Mouse (Mus musculus) stomach, embryonic 14.5 days (tissue): ENCODE results near the gene Fgfbp3. TPM values are rescaled to one million over a fixed set of nuclear protein-coding genes. Genes with fewer than 3 reads are reported as not detected.

Experiments
- ATAC-seq: fragments of 200-750 bp; cut with Nextera tagmentation; 2 replicates; pipeline ENCODE4 v1.8.0; 2017; ENCODE audit warnings: low read depth, moderate TSS enrichment; ENCODE audit not compliant: insufficient number of reproducible peaks, insufficient read depth, low FRiP score
- H3K27ac ChIP-seq: fragments of 300-500 bp; sonication (generic); 2 replicates; pipeline ENCODE4 v1.5.1; 2014; ENCODE audit warnings: mild to moderate bottlenecking, low read length, moderate library complexity, mixed read lengths
- H3K27me3 ChIP-seq: fragments of 300-500 bp; sonication (generic); 2 replicates; pipeline ENCODE4 v1.6.1; 2014; ENCODE audit warnings: low read length, control low read depth, mixed read lengths; ENCODE audit not compliant: control insufficient read depth, insufficient read depth
- H3K36me3 ChIP-seq: fragments of 300-500 bp; sonication (generic); 2 replicates; pipeline ENCODE4 v1.6.1; 2014; ENCODE audit warnings: mild to moderate bottlenecking, control low read depth, low read length, moderate library complexity, mixed read lengths; ENCODE audit not compliant: control insufficient read depth, insufficient read depth
- H3K4me1 ChIP-seq: fragments of 300-500 bp; sonication (generic); 2 replicates; pipeline ENCODE4 v1.6.1; 2014; ENCODE audit warnings: low read length, control low read depth, mixed read lengths; ENCODE audit not compliant: control insufficient read depth, insufficient read depth
- H3K4me2 ChIP-seq: fragments of 300-500 bp; sonication (generic); replicated peaks from 2 replicates; pipeline ENCODE4 v1.6.1; 2014; ENCODE audit warnings: low read depth, low read length, control low read depth
- H3K4me3 ChIP-seq: fragments of 300-500 bp; sonication (generic); 2 replicates; pipeline ENCODE4 v1.5.1; 2014; ENCODE audit warnings: low read depth, low read length, control low read depth
- H3K9ac ChIP-seq: fragments of 300-500 bp; sonication (generic); replicated peaks from 2 replicates; pipeline ENCODE4 v1.6.1; 2014; ENCODE audit warnings: low read depth, mild to moderate bottlenecking, control low read depth, low read length, moderate library complexity, mixed read lengths
- H3K9me3 ChIP-seq: fragments of 300-500 bp; sonication (generic); 2 replicates; pipeline ENCODE4 v1.6.1; 2016; ENCODE audit warnings: low read depth, low read length, control low read depth; ENCODE audit not compliant: control insufficient read depth
- WGBS: fragments of 180-500 bp; shearing (Covaris S2); extraction: QIAGEN DNeasy Blood & Tissue Kit; methylation state at CpG from one replicate; pipeline ENCODE4 v1.1.7; 2014; 5-methylcytosine and 5-hydroxymethylcytosine counted together
- polyA plus RNA-seq: library from polyadenylated mRNA; unstranded; fragments of >200 nt; fragmentation: Nextera tagmentation; extraction: Ambion mirVana; gene quantifications from 2 replicates; pipeline ENCODE4 v1.2.1, GENCODE M21; 2014

Fgfbp3 gene
- polyA plus RNA-seq, 1 experiment from 2014 or later: 3.5 TPM

DNA sequence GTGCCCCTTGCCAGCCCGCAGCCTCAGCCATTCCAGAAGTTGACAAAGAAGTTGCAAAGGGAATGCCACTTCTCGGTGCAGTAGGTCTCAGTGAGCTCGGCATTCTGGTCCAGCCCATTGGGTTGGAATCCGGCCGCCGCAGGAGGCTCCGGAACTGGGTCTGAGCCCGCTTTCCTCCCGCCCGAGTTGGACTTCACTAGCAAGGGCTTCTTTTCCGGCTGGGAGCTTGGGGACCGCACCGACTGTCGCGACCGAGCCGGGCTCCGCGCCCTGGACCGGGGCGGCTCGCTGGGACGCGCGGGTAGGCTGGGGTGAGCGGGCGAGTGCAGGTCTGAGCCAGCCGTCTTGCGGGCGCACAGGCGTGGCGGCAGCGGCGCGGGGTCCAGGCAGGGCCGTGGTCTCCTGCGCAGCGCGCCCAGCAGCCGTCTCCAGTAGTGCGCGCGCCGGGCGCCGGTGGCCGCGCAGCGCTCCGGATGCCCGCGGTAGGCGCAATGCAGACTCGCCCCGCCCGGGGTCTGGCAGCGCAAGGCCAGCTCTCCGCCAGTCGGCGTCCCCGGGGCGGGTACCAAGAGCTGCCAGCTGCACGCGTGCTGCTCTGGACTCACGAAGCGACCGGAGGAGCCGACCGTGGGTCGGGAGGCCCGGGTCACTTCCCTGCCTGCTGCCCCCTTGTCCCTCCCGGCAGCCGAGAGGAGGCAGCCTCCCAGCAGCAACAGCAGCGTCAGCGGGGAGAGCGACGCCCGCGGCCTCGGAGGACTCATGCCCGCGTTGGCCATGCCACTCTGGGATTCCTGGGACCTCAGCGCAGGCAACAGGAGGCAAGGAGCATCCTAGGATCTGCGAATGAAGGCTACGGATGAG lies 744 bp downstream of the Fgfbp3 start:
- Histone ChIP-seq H3K9me3 (no peaks in the 10 kb centered on the region), H3K27me3 (no peaks in the 10 kb centered on the region), H3K4me2 (peak overlapping the region; percentile 90), H3K36me3 (no peaks in the 10 kb centered on the region), H3K4me1 (peaks cover 3% of the 10 kb centered on the region; the same call in 1 of the 2 replicates), H3K4me3 (peak overlapping the region; percentile 85), H3K9ac (peak overlapping the region; percentile 80), H3K27ac (peak overlapping the region; percentile 87)
- WGBS: under 1% methylated on average over 70 of the region's 85 CpGs
- ATAC-seq: peak; percentile 91

DNA sequence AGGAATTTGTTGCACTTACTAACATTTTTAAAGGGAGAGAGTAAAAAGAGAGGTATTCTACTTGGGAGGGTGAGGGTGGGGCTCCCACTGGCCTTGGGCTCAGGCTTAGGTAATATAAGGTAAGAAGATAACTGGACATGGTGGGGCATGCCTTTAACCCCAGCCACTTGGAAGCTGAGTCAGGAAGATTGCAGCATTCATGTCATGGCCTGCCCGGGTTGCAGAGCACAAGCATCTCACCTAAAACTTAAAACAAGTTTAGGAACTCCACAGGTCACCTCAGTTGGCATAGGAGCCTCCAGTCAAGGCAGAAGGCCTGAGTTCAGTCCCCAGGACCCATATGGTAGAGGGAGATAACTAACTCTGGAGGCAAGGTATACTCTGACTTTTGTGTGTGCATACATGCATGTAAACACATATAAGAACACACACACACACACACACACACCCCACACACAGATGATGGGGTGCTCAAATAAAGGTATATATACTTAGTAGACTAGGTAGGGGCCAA lies 2.5 kb downstream of the Fgfbp3 start:
- H3K36me3 ChIP-seq: no peaks in the 10 kb centered on the region
- H3K27ac ChIP-seq: no peak overlapping the region
- 76% methylated on average over 1 of the region's 1 CpGs for WGBS
- no peak overlapping the region for H3K9ac ChIP-seq
- no peak overlapping the region for H3K4me3 ChIP-seq
- H3K4me2 ChIP-seq: no peak overlapping the region
- H3K9me3 ChIP-seq: no peaks in the 10 kb centered on the region
- no peak for ATAC-seq
- H3K4me1 ChIP-seq: peaks cover 3% of the 10 kb centered on the region; the same call in 1 of the 2 replicates
- no peaks in the 10 kb centered on the region for H3K27me3 ChIP-seq

DNA sequence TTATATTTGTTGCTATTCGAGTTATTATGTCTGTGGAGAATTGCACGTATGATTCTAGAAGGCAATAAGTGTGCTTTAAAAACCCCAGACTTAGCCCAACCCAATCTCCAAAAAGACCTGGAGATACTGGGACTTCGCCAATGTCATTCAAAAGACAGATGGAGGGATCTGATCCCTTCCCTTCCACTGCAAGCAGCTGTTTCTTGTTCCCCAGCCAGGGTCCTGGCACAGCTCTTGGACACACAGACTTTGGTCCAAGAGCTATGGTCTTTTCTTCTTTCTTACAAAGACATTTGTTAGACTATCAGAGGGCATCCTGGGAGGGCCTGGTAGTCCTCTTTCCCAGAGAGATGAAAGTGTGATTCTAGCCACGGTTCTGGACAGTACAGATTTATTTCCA lies 3.2 kb downstream of the Fgfbp3 start:
- 83% methylated on average over 4 of the region's 4 CpGs for WGBS
- Histone ChIP-seq H3K36me3 (no peaks in the 10 kb centered on the region), H3K9me3 (no peaks in the 10 kb centered on the region), H3K4me2 (no peak overlapping the region), H3K9ac (no peak overlapping the region), H3K4me1 (peaks cover 3% of the 10 kb centered on the region; the same call in 1 of the 2 replicates), H3K4me3 (no peak overlapping the region), H3K27me3 (no peaks in the 10 kb centered on the region), H3K27ac (no peak overlapping the region)
- ATAC-seq: no peak

DNA sequence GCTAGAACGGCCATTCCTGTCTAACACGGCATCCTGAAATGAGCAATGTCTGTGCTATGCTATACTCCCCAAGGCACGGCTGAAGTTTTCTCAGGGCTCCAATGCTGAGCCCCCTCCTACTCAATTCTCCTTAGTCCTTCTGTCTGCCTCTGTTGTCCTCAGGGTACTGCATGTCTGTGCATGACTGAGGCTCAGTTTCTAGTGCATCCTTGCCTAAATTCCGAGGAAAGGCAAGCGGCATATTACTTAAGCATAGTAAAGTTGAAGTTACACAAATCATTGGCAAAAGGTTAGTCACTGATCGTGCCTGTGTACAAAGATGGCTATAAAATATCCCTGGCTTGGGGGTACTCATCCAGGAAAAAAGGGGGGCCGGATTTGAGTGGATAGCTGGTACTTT lies 6.4 kb downstream of the Fgfbp3 start:
- WGBS: 77% methylated on average over 7 of the region's 7 CpGs
- Histone ChIP-seq H3K4me2 (no peak overlapping the region), H3K27me3 (no peaks in the 10 kb centered on the region), H3K9ac (no peak overlapping the region), H3K27ac (no peak overlapping the region), H3K4me1 (peaks cover 3% of the 10 kb centered on the region; the same call in 1 of the 2 replicates), H3K4me3 (no peak overlapping the region), H3K9me3 (no peaks in the 10 kb centered on the region), H3K36me3 (no peaks in the 10 kb centered on the region)
- ATAC-seq: no peak

DNA sequence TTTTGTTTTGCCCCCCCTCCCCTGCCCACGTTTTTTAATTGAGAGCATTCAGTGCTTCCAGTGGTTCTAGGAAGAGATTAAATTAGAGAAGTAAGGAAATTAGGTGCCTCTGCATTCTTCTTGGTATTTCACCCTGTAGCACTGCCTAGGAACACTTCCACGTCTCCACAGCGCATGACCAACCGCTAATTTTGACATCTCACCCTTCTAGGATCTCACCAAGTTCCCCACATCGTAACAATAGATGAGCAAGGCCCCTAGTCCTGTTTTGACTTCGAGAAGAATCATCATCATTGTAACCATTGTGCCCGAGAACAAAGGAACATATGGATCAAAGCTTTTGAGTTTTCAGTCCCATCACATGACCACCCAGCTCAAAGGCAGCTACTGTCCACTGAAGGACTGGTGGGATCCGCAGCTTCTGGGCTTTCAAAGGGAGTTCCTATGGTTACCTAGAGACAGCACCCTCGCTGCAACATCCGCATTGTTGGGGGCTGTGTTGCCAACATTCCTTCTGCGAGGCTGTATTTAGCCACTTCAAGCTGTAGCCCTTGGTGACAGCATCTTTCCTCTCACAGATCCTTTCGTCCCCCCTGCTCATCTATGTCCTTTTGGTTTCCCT lies 8.9 kb downstream of the Fgfbp3 start:
- 52% methylated on average over 12 of the region's 12 CpGs for WGBS
- ATAC-seq: no peak
- Histone ChIP-seq H3K9ac (no peak overlapping the region), H3K27me3 (no peaks in the 10 kb centered on the region), H3K27ac (no peak overlapping the region), H3K4me3 (no peak overlapping the region), H3K4me2 (no peak overlapping the region), H3K36me3 (no peaks in the 10 kb centered on the region), H3K9me3 (no peaks in the 10 kb centered on the region), H3K4me1 (no peaks in the 10 kb centered on the region)

DNA sequence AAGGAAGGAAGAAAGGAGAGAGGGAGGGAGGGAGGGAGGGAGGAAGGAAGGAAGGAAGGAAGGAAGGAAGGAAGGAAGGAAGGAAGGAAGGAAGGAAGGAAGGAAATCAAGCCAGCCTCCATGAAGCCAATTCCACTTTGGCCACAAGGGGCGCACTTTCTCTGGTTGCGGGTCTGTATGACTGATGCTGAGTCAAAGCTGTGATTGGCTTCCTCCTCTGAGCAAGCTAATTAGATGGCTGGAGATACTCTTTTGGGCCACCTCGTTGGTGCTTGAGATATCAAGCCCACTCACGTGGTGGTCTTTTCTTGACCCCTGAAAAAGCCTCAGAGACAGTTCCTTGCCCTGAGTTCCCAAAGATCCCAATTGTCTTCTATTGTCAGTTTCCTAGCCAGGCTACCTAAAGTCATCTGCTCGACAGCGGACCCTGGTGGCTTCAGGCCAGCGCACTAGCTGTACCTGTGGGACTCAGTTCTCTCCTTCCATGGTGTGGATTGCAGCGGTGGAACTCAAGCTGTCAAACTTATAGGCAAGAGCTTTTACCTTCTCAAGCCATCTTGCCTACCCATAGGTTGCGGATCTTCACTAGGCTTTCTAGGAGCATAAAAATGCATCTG lies 9.6 kb downstream of the Fgfbp3 start:
- peak; percentile 56; the same call in 1 of the 2 replicates for ATAC-seq
- no peak overlapping the region for H3K4me2 ChIP-seq
- H3K4me1 ChIP-seq: no peaks in the 10 kb centered on the region
- 22% methylated on average over 9 of the region's 9 CpGs for WGBS
- no peak overlapping the region for H3K27ac ChIP-seq
- H3K9ac ChIP-seq: no peak overlapping the region
- no peaks in the 10 kb centered on the region for H3K36me3 ChIP-seq
- no peaks in the 10 kb centered on the region for H3K27me3 ChIP-seq
- no peaks in the 10 kb centered on the region for H3K9me3 ChIP-seq
- H3K4me3 ChIP-seq: no peak overlapping the region

DNA sequence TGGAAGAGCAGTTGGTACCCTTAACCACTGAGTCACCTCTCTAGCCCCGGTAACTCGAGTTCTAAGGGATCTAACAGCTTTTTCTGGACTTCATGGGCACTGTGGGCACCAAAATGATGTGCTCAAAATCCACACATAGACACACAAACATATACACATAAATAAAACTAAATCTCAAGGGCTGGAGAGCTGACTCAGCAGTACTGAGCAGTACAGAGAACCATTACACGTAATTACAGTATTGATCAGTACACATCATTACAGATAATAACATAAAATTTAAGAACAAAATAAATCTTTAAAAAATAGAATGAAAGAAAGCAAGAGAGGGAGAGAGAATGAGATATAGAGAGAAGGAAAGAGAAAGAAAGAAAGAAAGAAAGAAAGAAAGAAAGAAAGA lies 10.3 kb downstream of the Fgfbp3 start:
- no peak overlapping the region for H3K27ac ChIP-seq
- no peak for ATAC-seq
- no peak overlapping the region for H3K9ac ChIP-seq
- H3K27me3 ChIP-seq: no peaks in the 10 kb centered on the region
- WGBS: 82% methylated on average over 3 of the region's 3 CpGs
- no peaks in the 10 kb centered on the region for H3K36me3 ChIP-seq
- no peaks in the 10 kb centered on the region for H3K4me1 ChIP-seq
- no peak overlapping the region for H3K4me2 ChIP-seq
- no peak overlapping the region for H3K4me3 ChIP-seq
- no peaks in the 10 kb centered on the region for H3K9me3 ChIP-seq

DNA sequence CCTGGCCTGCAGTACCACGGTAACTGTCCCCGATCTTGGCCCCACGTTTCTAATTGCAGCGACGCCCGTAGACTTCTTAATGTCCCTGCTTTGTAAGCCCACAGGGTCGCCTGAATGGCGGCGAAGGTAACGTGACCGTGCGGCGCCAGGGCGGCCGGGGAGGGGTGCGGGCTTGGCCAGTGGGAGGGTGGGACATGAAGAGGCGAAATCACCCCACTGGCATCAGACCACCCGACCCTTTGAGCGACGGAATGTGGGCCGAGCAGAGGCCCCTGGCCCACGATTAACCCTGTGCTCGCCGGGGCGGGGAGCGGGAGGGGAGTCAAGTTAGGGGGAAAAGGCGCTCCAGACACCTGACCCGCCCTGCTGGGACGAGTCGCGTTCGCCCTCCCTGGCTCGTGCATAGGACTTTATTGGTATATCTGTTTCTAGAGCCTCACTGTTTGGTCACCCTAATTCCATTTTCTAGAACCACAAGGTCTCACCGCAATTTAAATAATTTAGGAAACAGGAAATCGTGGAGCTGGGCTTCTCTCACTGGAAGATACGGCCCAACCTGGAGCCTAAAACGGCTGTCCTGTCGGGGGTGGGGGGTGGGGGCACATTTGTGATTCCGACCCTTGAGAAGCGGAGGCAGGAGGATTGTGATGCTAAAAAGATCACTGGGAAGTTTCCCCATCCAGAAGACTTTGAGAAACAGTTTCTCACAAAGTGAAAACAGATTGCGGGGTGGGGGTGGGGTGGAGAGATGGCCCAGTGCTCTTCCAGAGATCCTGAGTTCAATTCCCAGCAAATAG lies 15.0 kb downstream of the Fgfbp3 start:
- Histone ChIP-seq H3K4me1 (no peaks in the 10 kb centered on the region), H3K4me2 (peak overlapping the region; percentile 96), H3K27me3 (no peaks in the 10 kb centered on the region), H3K9ac (peak overlapping the region; percentile 32), H3K36me3 (no peaks in the 10 kb centered on the region), H3K9me3 (no peaks in the 10 kb centered on the region), H3K4me3 (peak overlapping the region; percentile 51), H3K27ac (no peak overlapping the region)
- peak; percentile 37; the same call in 1 of the 2 replicates for ATAC-seq
- WGBS: 2% methylated on average over 41 of the region's 41 CpGs
